ENCODE assay signal across 11 mouse cellular contexts in genomic region chr8:77814796-77815647, GRCm38 (mm10).
DNase-seq lines count a peak whose midpoint lies in the region; ATAC-seq and TF ChIP-seq lines count a peak whose summit lies in the region.
"Had no signal": no experiment of that assay in that cellular context is flagged by ENCODE, and none has a peak within 500 bp of the region (broad histone marks: within the 10 kb centered on the region; RNA-seq: fewer than 3 reads in every experiment).

No protein-coding gene starts in this region.

- peak; percentile 62 for DNase-seq in neural tube, embryonic 10.5 days (ENCODE audit: extremely low spot score, low spot score)
- peak; percentile 34 for DNase-seq in kidney, adult 2 months
- DNase-seq in layer of hippocampus, postnatal 14 days (ENCODE audit: low spot score in 2 of 2): no peak
- no peak for DNase-seq in cerebellum, postnatal 4 days (ENCODE audit: low spot score in 2 of 2)
- DNase-seq in adipocyte (ENCODE audit: low spot score): no peak
- DNase-seq: right cerebral cortex, adult 18-20 months had no signal

- H3K9me3 ChIP-seq in neural tube, embryonic 15.5 days (replicated peaks): no peaks in the 10 kb centered on the region
- no peaks in the 10 kb centered on the region for H3K9me3 ChIP-seq in limb, embryonic 12.5 days
- H3K9me3 ChIP-seq: heart, embryonic 13.5 days; intestine, embryonic 15.5 days had no signal

- WGBS in neural tube, embryonic 15.5 days: 33% methylated on average over 12 of the region's 12 CpGs
- 25% methylated on average over 12 of the region's 12 CpGs for WGBS in kidney, adult 2 months
- 13% methylated on average over 12 of the region's 12 CpGs for WGBS in limb, embryonic 12.5 days

- H3K27me3 ChIP-seq in neural tube, embryonic 15.5 days (replicated peaks): no peaks in the 10 kb centered on the region
- no peaks in the 10 kb centered on the region for H3K27me3 ChIP-seq in kidney, adult 2 months (replicated peaks; ENCODE audit: control insufficient read depth, insufficient read depth, low read length)
- H3K27me3 ChIP-seq in limb, embryonic 12.5 days: no peaks in the 10 kb centered on the region
- H3K27me3 ChIP-seq: heart, embryonic 13.5 days; intestine, embryonic 15.5 days had no signal

- H3K4me3 ChIP-seq in neural tube, embryonic 15.5 days (replicated peaks): no peak overlapping the region
- H3K4me3 ChIP-seq in kidney, adult 2 months (ENCODE audit: insufficient read depth, low read depth, low read length): no peak overlapping the region
- no peak overlapping the region for H3K4me3 ChIP-seq in limb, embryonic 12.5 days (replicated peaks)
- H3K4me3 ChIP-seq: heart, embryonic 13.5 days; intestine, embryonic 15.5 days; myocyte had no signal

- no peak overlapping the region for H3K27ac ChIP-seq in neural tube, embryonic 15.5 days (replicated peaks)
- H3K27ac ChIP-seq in kidney, adult 2 months (ENCODE audit: insufficient read depth, low read depth, low read length): no peak overlapping the region
- peak overlapping the region; percentile 60 for H3K27ac ChIP-seq in limb, embryonic 12.5 days
- H3K27ac ChIP-seq: heart, embryonic 13.5 days; intestine, embryonic 15.5 days had no signal

- no peak overlapping the region for H3K9ac ChIP-seq in neural tube, embryonic 15.5 days (replicated peaks)
- H3K9ac ChIP-seq in limb, embryonic 12.5 days (replicated peaks): no peak overlapping the region
- H3K9ac ChIP-seq: heart, embryonic 13.5 days; intestine, embryonic 15.5 days had no signal

- H3K36me3 ChIP-seq in neural tube, embryonic 15.5 days: no peaks in the 10 kb centered on the region
- no peaks in the 10 kb centered on the region for H3K36me3 ChIP-seq in kidney, adult 2 months (ENCODE audit: control insufficient read depth, insufficient read depth, low read length)
- no peaks in the 10 kb centered on the region for H3K36me3 ChIP-seq in limb, embryonic 12.5 days
- H3K36me3 ChIP-seq: heart, embryonic 13.5 days; intestine, embryonic 15.5 days had no signal

- H3K4me1 ChIP-seq in neural tube, embryonic 15.5 days: 0 out of 2 replicates have a peak, but pooled peaks cover 3% of the 10 kb centered on the region
- peaks cover 2% of the 10 kb centered on the region; the same call in 1 of the 2 replicates for H3K4me1 ChIP-seq in kidney, adult 2 months (ENCODE audit: control insufficient read depth, insufficient read depth, low read length)
- peaks cover 23% of the 10 kb centered on the region; the same call in 1 of the 2 replicates for H3K4me1 ChIP-seq in limb, embryonic 12.5 days (replicated peaks)
- H3K4me1 ChIP-seq: heart, embryonic 13.5 days had no signal

- no peak overlapping the region for H3K4me2 ChIP-seq in neural tube, embryonic 15.5 days
- peak overlapping the region; percentile 46 for H3K4me2 ChIP-seq in limb, embryonic 12.5 days
- H3K4me2 ChIP-seq: heart, embryonic 13.5 days; intestine, embryonic 15.5 days had no signal

- ATAC-seq in neural tube, embryonic 15.5 days (ENCODE audit: low FRiP score): no peak
- ATAC-seq in limb, embryonic 12.5 days (ENCODE audit: insufficient number of reproducible peaks, insufficient read depth, low FRiP score, low TSS enrichment, low read depth): no peak
- ATAC-seq: intestine, embryonic 15.5 days had no signal

- no peak for TF ChIP-seq CTCF in kidney, adult 2 months (conservative IDR thresholded peaks at IDR 0.05; ENCODE audit: insufficient read depth, insufficient read length, low read depth, low read length)

- no peak for TF ChIP-seq POLR2A in kidney, adult 2 months (IDR thresholded peaks at IDR 0.05; ENCODE audit: low read depth, low read length)

Comparison
In these comparisons a context has a peak if more than half of its experiments do, and no peak if none do; other contexts are left out.
1. DNase-seq: peak in neural tube, embryonic 10.5 days (single experiment) and kidney, adult 2 months (single experiment); none in layer of hippocampus, postnatal 14 days (0 of 2), cerebellum, postnatal 4 days (0 of 2) and adipocyte (single experiment).